Mouse (Mus musculus) megakaryocyte, embryonic 14.5 days (primary cell): ENCODE results near the gene Crygn.

ENCODE experiments used
- FLI1 ChIP-seq: IDR thresholded peaks from 2 replicates; pipeline ENCODE4 v1.6.1; 2012; ENCODE audit warnings: low read length, inconsistent platforms, mixed read lengths
- GATA1 ChIP-seq: IDR thresholded peaks from 3 replicates; pipeline ENCODE4 v1.6.1; 2012; ENCODE audit warnings: mixed read lengths, low read length, inconsistent platforms, borderline replicate concordance

GRCm38 (mm10) chr5:24733134-24733533, 24.7 kb downstream of the Crygn start:
- TF ChIP-seq GATA1 = no peak
- no peak for TF ChIP-seq FLI1
